Mouse (Mus musculus): ENCODE measurements around the gene Pofut2. TPM values are rescaled to one million over a fixed set of nuclear protein-coding genes. Genes with fewer than 3 reads are reported as not detected.
A peak's percentile ranks its signal among the peaks of the same experiment; 100 is the strongest.

The Pofut2 gene
- polyA plus RNA-seq, 1 experiment from 2014 or later = 62.3 TPM

GRCm38 (mm10) chr10:77219411-77220025 lies 39.5 kb upstream of the Pofut2 start:
- Histone ChIP-seq H3K4me2 (no peak overlapping the region), H3K27ac (replicated peaks) (no peak overlapping the region), H3K27me3 (no peaks in the 10 kb centered on the region), H3K4me3 (no peak overlapping the region), H3K9me3 (no peaks in the 10 kb centered on the region), H3K4me1 (replicated peaks) (peaks cover 7% of the 10 kb centered on the region), H3K9ac (no peak overlapping the region), H3K36me3 (no peaks in the 10 kb centered on the region)
- no peak for ATAC-seq (ENCODE audit: low read depth)
- 93% methylated on average over 12 of the region's 12 CpGs for WGBS

GRCm38 (mm10) chr10:77221108-77221507 lies 37.9 kb upstream of the Pofut2 start:
- no peak overlapping the region for H3K9ac ChIP-seq
- H3K27me3 ChIP-seq = no peaks in the 10 kb centered on the region
- WGBS = 74% methylated on average over 11 of the region's 11 CpGs
- no peak overlapping the region for H3K4me3 ChIP-seq
- H3K27ac ChIP-seq (replicated peaks) = no peak overlapping the region
- H3K36me3 ChIP-seq = no peaks in the 10 kb centered on the region
- ATAC-seq (ENCODE audit: low read depth) = no peak
- H3K4me1 ChIP-seq (replicated peaks) = no peaks in the 10 kb centered on the region
- no peaks in the 10 kb centered on the region for H3K9me3 ChIP-seq
- H3K4me2 ChIP-seq = no peak overlapping the region

- no peak overlapping the region for H3K27ac ChIP-seq (replicated peaks)
- no peak for ATAC-seq (ENCODE audit: low read depth)
- H3K4me3 ChIP-seq = no peak overlapping the region
- no peaks in the 10 kb centered on the region for H3K27me3 ChIP-seq
- 85% methylated on average over 11 of the region's 11 CpGs for WGBS
- H3K9ac ChIP-seq = no peak overlapping the region
- no peak overlapping the region for H3K4me2 ChIP-seq
- H3K4me1 ChIP-seq (replicated peaks) = no peaks in the 10 kb centered on the region
- H3K9me3 ChIP-seq = no peaks in the 10 kb centered on the region
- H3K36me3 ChIP-seq = no peaks in the 10 kb centered on the region
Measured at GRCm38 (mm10) chr10:77222963-77223552, 36.0 kb upstream of the Pofut2 start.

GRCm38 (mm10) chr10:77224390-77224789 lies 34.6 kb upstream of the Pofut2 start:
- ATAC-seq (ENCODE audit: low read depth) = no peak
- Histone ChIP-seq H3K9ac (no peak overlapping the region), H3K4me2 (no peak overlapping the region), H3K9me3 (no peaks in the 10 kb centered on the region), H3K4me1 (replicated peaks) (0 out of 2 replicates have a peak, but pooled peaks cover under 1% of the 10 kb centered on the region), H3K27ac (replicated peaks) (no peak overlapping the region), H3K27me3 (no peaks in the 10 kb centered on the region), H3K4me3 (no peak overlapping the region), H3K36me3 (no peaks in the 10 kb centered on the region)
- 86% methylated on average over 4 of the region's 4 CpGs for WGBS

GRCm38 (mm10) chr10:77225414-77225813 lies 33.6 kb upstream of the Pofut2 start:
- Histone ChIP-seq H3K9me3 (no peaks in the 10 kb centered on the region), H3K4me3 (no peak overlapping the region)

GRCm38 (mm10) chr10:77225995-77226688 lies 32.9 kb upstream of the Pofut2 start:
- no peak overlapping the region for H3K9ac ChIP-seq
- H3K9me3 ChIP-seq = no peaks in the 10 kb centered on the region
- H3K27ac ChIP-seq (replicated peaks) = no peak overlapping the region
- H3K27me3 ChIP-seq = no peaks in the 10 kb centered on the region
- no peaks in the 10 kb centered on the region for H3K36me3 ChIP-seq
- no peak overlapping the region for H3K4me2 ChIP-seq
- 84% methylated on average over 8 of the region's 8 CpGs for WGBS
- peaks cover 8% of the 10 kb centered on the region; the same call in 1 of the 2 replicates for H3K4me1 ChIP-seq (replicated peaks)
- H3K4me3 ChIP-seq = no peak overlapping the region
- no peak for ATAC-seq (ENCODE audit: low read depth)

More at GRCm38 (mm10) chr10:77225414-77225813, 33.6 kb upstream of the Pofut2 start:
- no peaks in the 10 kb centered on the region for H3K27me3 ChIP-seq
- no peak overlapping the region for H3K9ac ChIP-seq
- ATAC-seq (ENCODE audit: low read depth) = no peak
- H3K27ac ChIP-seq (replicated peaks) = no peak overlapping the region
- WGBS = 73% methylated on average over 9 of the region's 9 CpGs
- no peak overlapping the region for H3K4me2 ChIP-seq
- peaks cover 8% of the 10 kb centered on the region; the same call in 1 of the 2 replicates for H3K4me1 ChIP-seq (replicated peaks)
- H3K36me3 ChIP-seq = no peaks in the 10 kb centered on the region

GRCm38 (mm10) chr10:77226691-77227367 lies 32.2 kb upstream of the Pofut2 start:
- H3K4me3 ChIP-seq = no peak overlapping the region
- peaks cover 8% of the 10 kb centered on the region; the same call in 1 of the 2 replicates for H3K4me1 ChIP-seq (replicated peaks)
- H3K9ac ChIP-seq = no peak overlapping the region
- no peak overlapping the region for H3K27ac ChIP-seq (replicated peaks)
- no peaks in the 10 kb centered on the region for H3K27me3 ChIP-seq
- no peak for ATAC-seq (ENCODE audit: low read depth)
- H3K9me3 ChIP-seq = no peaks in the 10 kb centered on the region
- WGBS = 60% methylated on average over 8 of the region's 8 CpGs
- no peak overlapping the region for H3K4me2 ChIP-seq
- H3K36me3 ChIP-seq = no peaks in the 10 kb centered on the region

GRCm38 (mm10) chr10:77227368-77227723 lies 31.7 kb upstream of the Pofut2 start:
- Histone ChIP-seq H3K36me3 (no peaks in the 10 kb centered on the region), H3K27ac (replicated peaks) (no peak overlapping the region), H3K4me1 (replicated peaks) (peaks cover 8% of the 10 kb centered on the region; the same call in 1 of the 2 replicates), H3K4me2 (no peak overlapping the region), H3K9ac (no peak overlapping the region), H3K27me3 (no peaks in the 10 kb centered on the region), H3K9me3 (no peaks in the 10 kb centered on the region), H3K4me3 (no peak overlapping the region)
- ATAC-seq (ENCODE audit: low read depth) = no peak
- 86% methylated on average over 6 of the region's 6 CpGs for WGBS

- Histone ChIP-seq H3K27me3 (no peaks in the 10 kb centered on the region), H3K4me2 (no peak overlapping the region), H3K9ac (no peak overlapping the region), H3K27ac (replicated peaks) (0 out of 2 replicates have a peak overlapping the region, but pooled peaks have one; percentile 1), H3K9me3 (no peaks in the 10 kb centered on the region), H3K4me3 (no peak overlapping the region), H3K36me3 (no peaks in the 10 kb centered on the region), H3K4me1 (replicated peaks) (peaks cover 8% of the 10 kb centered on the region; the same call in 1 of the 2 replicates)
- no peak for ATAC-seq (ENCODE audit: low read depth)
- 79% methylated on average over 13 of the region's 13 CpGs for WGBS
Measured at GRCm38 (mm10) chr10:77229609-77230595, 29.1 kb upstream of the Pofut2 start.

- Histone ChIP-seq H3K4me2 (no peak overlapping the region), H3K36me3 (no peaks in the 10 kb centered on the region), H3K27me3 (no peaks in the 10 kb centered on the region), H3K4me1 (replicated peaks) (peaks cover 8% of the 10 kb centered on the region; the same call in 1 of the 2 replicates), H3K9me3 (no peaks in the 10 kb centered on the region), H3K9ac (no peak overlapping the region), H3K27ac (replicated peaks) (no peak overlapping the region), H3K4me3 (no peak overlapping the region)
- no peak for ATAC-seq (ENCODE audit: low read depth)
- 71% methylated on average over 16 of the region's 16 CpGs for WGBS
Measured at GRCm38 (mm10) chr10:77231861-77232755, 26.9 kb upstream of the Pofut2 start.

Measured in neural tube, embryonic 13.5 days (tissue).